Mouse (Mus musculus) hindbrain, embryonic 11.5 days (tissue): Measurements from ENCODE around the gene Dclre1b. TPM values are rescaled to one million over a fixed set of nuclear protein-coding genes. Genes with fewer than 3 reads are reported as not detected.
"Not testable (repeated sequence)": the region's sequence is repeated elsewhere in the genome, so short reads cannot be mapped to it uniquely, and the experiment has no call there.

Source experiments
- ATAC-seq: fragments of 200-750 bp; cut with Nextera tagmentation; 2 replicates; pipeline ENCODE4 v1.8.0; 2017; ENCODE audit warnings: mild to moderate bottlenecking, moderate TSS enrichment, moderate library complexity; ENCODE audit not compliant: low FRiP score
- DNase-seq: peaks from one replicate; pipeline ENCODE4 v3.0.0-alpha.2; 2015; ENCODE audit warnings: low spot score
- H3K27ac ChIP-seq: fragments of 300-500 bp; sonication (generic); 2 replicates; pipeline ENCODE4 v1.5.1; 2014; ENCODE audit warnings: mild to moderate bottlenecking, low read depth, low read length
- H3K27me3 ChIP-seq: fragments of 300-500 bp; sonication (generic); 2 replicates; pipeline ENCODE4 v1.6.1; 2014; ENCODE audit warnings: mild to moderate bottlenecking, low read length, moderate library complexity, mixed read lengths; ENCODE audit not compliant: control insufficient read depth, insufficient read depth
- H3K36me3 ChIP-seq: fragments of 300-500 bp; sonication (generic); 2 replicates; pipeline ENCODE4 v1.6.1; 2014; ENCODE audit warnings: mild to moderate bottlenecking, low read length, moderate library complexity, mixed read lengths; ENCODE audit not compliant: control insufficient read depth, insufficient read depth
- H3K4me1 ChIP-seq: fragments of 300-500 bp; sonication (generic); replicated peaks from 2 replicates; pipeline ENCODE4 v1.6.1; 2014; ENCODE audit warnings: low read length, mixed read lengths; ENCODE audit not compliant: control insufficient read depth, insufficient read depth
- H3K4me2 ChIP-seq: fragments of 300-500 bp; sonication (generic); replicated peaks from 2 replicates; pipeline ENCODE4 v1.6.1; 2014; ENCODE audit warnings: mild to moderate bottlenecking, low read depth, low read length
- H3K4me3 ChIP-seq: fragments of 300-500 bp; sonication (generic); 2 replicates; pipeline ENCODE4 v1.5.1; 2014; ENCODE audit warnings: low read depth, low read length
- H3K9ac ChIP-seq: fragments of 300-500 bp; sonication (generic); 2 replicates; pipeline ENCODE4 v1.6.1; 2014; ENCODE audit warnings: low read depth, low read length
- H3K9me3 ChIP-seq: fragments of 300-500 bp; sonication (generic); 2 replicates; pipeline ENCODE4 v1.6.1; 2016; ENCODE audit warnings: low read length; ENCODE audit not compliant: control insufficient read depth
- whole genome bisulfite sequencing: fragments of 180-500 bp; shearing (Covaris S2); extraction: QIAGEN DNeasy Blood & Tissue Kit; methylation state at CpG from one replicate; pipeline ENCODE4 v1.1.7; 2014; 5-methylcytosine and 5-hydroxymethylcytosine counted together
- polyA plus RNA-seq: library from polyadenylated mRNA; unstranded; fragments of >200 nt; fragmentation: Nextera tagmentation; extraction: Ambion mirVana; gene quantifications from 2 replicates; pipeline ENCODE4 v1.2.1, GENCODE M21; 2014

Dclre1b gene
- polyA plus RNA-seq, 1 experiment from 2014 or later, result 40.3 TPM

DNA sequence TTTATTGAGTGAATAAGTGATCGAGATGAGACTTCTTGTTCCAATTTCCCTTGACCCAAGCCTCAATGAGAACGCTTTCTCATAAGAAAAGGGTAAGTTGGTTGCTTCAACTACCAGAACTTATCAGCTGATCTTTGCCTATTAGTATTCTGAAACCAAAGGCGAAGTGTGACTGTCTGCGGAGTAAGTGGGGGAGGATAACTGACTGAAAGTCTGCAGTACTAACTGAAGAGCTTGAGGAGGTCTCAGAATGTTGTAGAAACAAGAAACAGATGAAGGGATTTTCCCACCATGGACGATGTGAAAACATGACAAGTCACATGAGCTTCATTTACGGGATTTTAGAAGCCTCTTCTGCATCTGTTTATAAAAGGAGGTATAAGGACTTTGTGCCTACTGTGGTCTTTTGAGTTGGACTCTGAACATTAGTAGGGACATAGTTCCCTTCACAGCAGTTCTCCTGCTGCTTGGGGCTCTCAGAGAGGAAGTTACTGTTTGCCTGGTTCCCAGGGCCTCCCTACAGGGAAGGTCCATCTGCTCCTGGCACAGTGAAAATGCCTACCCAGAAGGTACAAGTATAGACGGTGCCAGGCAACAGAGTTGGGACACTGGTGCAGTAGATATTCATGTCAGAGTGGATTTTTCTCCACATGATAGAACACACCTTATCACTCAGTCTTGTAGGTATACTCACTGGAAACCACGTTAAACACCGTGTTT, 41.6 kb upstream of the Dclre1b start:
- Histone ChIP-seq H3K9ac (no peak overlapping the region), H3K36me3 (no peaks in the 10 kb centered on the region), H3K9me3 (no peaks in the 10 kb centered on the region), H3K4me1 (no peaks in the 10 kb centered on the region), H3K4me2 (no peak overlapping the region), H3K27ac (no peak overlapping the region), H3K27me3 (no peaks in the 10 kb centered on the region), H3K4me3 (no peak overlapping the region)
- WGBS, result 84% methylated on average over 9 of the region's 9 CpGs
- DNase-seq (no peak), ATAC-seq (no peak)

DNA sequence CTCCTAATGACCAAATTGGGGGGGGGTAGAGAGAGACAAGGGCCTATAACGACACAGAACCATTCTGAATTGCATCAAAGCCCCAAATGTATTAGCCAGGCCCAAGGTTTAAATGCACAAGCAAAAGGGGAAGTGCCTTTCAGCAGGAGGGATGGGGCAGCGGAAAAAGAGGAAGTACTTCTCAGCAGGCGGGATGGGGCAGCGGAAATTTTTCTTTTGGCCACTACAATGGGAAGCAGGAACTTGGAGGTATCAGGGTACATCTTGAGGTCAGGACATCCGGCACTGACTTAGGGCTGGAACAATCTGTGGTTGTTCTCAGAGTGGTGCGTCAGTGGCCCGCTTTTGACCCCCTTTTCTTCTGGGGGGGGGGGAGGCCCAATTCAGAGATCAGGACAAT, 31.7 kb upstream of the Dclre1b start:
- H3K27me3 ChIP-seq, H3K4me1 ChIP-seq, DNase-seq, H3K9me3 ChIP-seq, H3K27ac ChIP-seq, H3K4me3 ChIP-seq, H3K4me2 ChIP-seq, H3K36me3 ChIP-seq, ATAC-seq, H3K9ac ChIP-seq: not testable (repeated sequence)
- 95% methylated on average over 7 of the region's 7 CpGs for WGBS

DNA sequence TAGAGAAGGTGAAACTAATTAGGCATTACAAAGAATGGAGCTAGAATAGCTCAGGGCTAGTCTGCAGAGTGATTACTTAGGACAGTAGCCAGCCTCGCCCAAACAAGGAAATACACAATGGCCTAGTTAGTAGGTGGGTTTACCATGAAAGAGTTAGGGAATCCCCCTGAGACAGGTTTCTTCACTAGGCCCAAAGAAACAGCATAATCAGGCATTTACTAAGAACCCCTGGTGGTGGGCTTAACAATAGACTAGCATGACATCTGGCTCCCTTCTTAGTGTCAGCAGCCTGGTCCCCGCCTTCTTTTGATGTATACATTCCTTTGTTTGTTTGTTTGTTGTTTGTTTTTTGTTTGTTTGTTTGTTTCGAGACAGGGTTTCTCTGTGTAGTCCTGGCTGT, 31.0 kb upstream of the Dclre1b start:
- H3K27ac ChIP-seq, H3K4me1 ChIP-seq, H3K27me3 ChIP-seq, ATAC-seq, H3K9me3 ChIP-seq, H3K4me2 ChIP-seq, H3K36me3 ChIP-seq, H3K9ac ChIP-seq, DNase-seq, H3K4me3 ChIP-seq: not testable (repeated sequence)
- 83% methylated on average over 3 of the region's 3 CpGs for WGBS

DNA sequence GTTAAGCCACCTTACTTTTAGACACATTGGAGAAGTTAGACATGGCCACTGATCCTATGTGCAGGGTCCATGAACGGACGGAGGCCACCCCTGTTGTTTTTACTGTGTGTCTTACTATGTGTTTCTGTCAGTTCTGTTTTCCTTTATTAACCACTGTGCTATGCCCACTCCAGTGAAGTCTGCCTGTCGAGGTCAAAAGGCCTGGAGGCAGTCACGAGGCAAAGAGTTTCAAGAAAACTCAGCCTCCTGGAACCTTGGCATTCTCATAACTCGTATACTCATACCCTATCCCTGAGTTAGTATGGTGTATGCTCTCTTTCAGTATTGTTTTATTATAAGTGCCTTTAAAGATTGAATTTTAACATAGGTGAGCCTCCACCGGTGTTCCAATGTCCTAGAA, 30.5 kb upstream of the Dclre1b start:
- no peak for ATAC-seq
- 93% methylated on average over 6 of the region's 6 CpGs for WGBS
- no peak for DNase-seq
- Histone ChIP-seq H3K4me3 (no peak overlapping the region), H3K9ac (no peak overlapping the region), H3K27me3 (no peaks in the 10 kb centered on the region), H3K4me1 (no peaks in the 10 kb centered on the region), H3K27ac (no peak overlapping the region), H3K4me2 (no peak overlapping the region), H3K36me3 (no peaks in the 10 kb centered on the region), H3K9me3 (no peaks in the 10 kb centered on the region)

DNA sequence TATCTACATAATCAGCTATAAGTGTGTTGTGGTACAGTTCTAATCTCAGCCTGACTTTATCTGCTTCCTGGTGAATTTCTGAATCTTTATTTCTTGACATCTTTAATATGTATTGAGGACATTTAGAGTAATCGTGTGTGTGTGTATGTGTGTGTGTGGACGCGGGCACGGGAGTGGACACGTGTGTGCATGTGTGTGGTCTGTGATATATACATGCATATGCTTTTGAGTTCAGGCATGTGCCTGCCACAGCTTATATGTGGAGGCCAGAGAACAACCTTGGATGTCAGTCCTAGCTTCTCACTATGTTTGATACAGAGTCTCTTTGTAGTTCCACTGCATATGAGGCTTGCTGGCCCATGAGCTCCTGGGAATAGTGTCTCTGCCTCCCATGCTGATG, 27.2 kb upstream of the Dclre1b start:
- H3K9me3 ChIP-seq, result no peaks in the 10 kb centered on the region
- no peak overlapping the region for H3K27ac ChIP-seq
- H3K4me1 ChIP-seq, result no peaks in the 10 kb centered on the region
- H3K36me3 ChIP-seq, result no peaks in the 10 kb centered on the region
- no peaks in the 10 kb centered on the region for H3K27me3 ChIP-seq
- no peak overlapping the region for H3K9ac ChIP-seq
- no peak overlapping the region for H3K4me3 ChIP-seq
- no peak for DNase-seq
- WGBS, result 97% methylated on average over 5 of the region's 5 CpGs
- no peak for ATAC-seq
- no peak overlapping the region for H3K4me2 ChIP-seq

- no peaks in the 10 kb centered on the region for H3K4me1 ChIP-seq
- no peak overlapping the region for H3K4me3 ChIP-seq
- no peak overlapping the region for H3K4me2 ChIP-seq
- no peaks in the 10 kb centered on the region for H3K27me3 ChIP-seq
- H3K9ac ChIP-seq, result no peak overlapping the region
- DNase-seq (no peak), ATAC-seq (no peak)
- no peaks in the 10 kb centered on the region for H3K9me3 ChIP-seq
- H3K36me3 ChIP-seq, result no peaks in the 10 kb centered on the region
- H3K27ac ChIP-seq, result no peak overlapping the region
- WGBS, result 87% methylated on average over 10 of the region's 10 CpGs
Observed at GRCm38 (mm10) chr3:103835951-103836310, 26.7 kb upstream of the Dclre1b start.

GRCm38 (mm10) chr3:103835272-103835950, 26.2 kb upstream of the Dclre1b start:
- H3K27me3 ChIP-seq, result no peaks in the 10 kb centered on the region
- H3K9ac ChIP-seq, result no peak overlapping the region
- 81% methylated on average over 6 of the region's 6 CpGs for WGBS
- H3K9me3 ChIP-seq, result no peaks in the 10 kb centered on the region
- H3K4me2 ChIP-seq, result no peak overlapping the region
- H3K4me1 ChIP-seq, result no peaks in the 10 kb centered on the region
- H3K27ac ChIP-seq, result no peak overlapping the region
- no peak for ATAC-seq
- H3K4me3 ChIP-seq, result no peak overlapping the region
- H3K36me3 ChIP-seq, result no peaks in the 10 kb centered on the region
- DNase-seq, result no peak

DNA sequence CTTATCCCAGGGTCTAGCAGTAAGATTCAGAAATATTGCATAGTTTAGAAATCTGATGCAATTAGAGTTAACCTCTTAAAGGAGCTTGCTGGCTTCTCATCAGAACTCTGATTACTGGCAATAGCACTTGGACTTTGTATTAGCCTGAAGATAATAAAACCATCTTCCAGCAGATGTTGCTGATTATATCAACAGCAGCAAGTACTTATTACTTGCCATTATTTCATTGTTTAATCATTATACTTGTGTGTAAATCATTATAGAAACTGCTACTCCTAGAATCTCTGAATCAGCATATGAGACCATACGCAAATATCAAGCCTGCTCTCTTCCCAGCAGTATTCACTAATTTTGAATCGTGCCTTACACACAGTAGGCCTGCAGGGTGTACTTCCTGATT, 24.8 kb upstream of the Dclre1b start:
- H3K27me3 ChIP-seq, result no peaks in the 10 kb centered on the region
- H3K27ac ChIP-seq, result no peak overlapping the region
- no peak for DNase-seq
- H3K4me3 ChIP-seq, result no peak overlapping the region
- no peaks in the 10 kb centered on the region for H3K9me3 ChIP-seq
- no peak overlapping the region for H3K9ac ChIP-seq
- H3K4me2 ChIP-seq, result no peak overlapping the region
- no peak for ATAC-seq
- no peaks in the 10 kb centered on the region for H3K36me3 ChIP-seq
- 89% methylated on average over 2 of the region's 2 CpGs for WGBS
- no peaks in the 10 kb centered on the region for H3K4me1 ChIP-seq

DNA sequence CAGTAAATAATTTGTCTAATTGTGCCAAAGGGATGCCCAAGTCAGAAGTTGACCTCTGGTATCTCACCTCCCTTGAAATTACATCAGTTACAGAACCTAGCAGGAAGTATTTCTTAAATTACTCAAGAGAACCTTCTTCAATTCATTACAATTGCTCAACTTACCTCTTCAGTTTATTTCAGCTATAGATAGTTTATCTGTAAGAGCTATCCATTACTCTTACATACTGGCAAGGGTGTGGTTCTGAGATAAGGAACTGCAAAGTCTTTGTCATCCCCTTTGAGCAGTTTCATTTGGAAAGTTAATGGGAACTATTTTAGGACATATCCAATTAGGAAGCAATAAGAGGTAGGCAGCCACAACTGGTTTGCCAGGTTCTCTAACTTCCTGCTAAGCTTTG, 23.2 kb upstream of the Dclre1b start, which contains the start of gene Bcl2l15:
Gene Bcl2l15, plus strand, starts transcription at position 176 of the 400 bp plus-strand sequence.
- Histone ChIP-seq H3K9ac (no peak within 1 kb of the TSS), H3K4me3 (no peak within 1 kb of the TSS), H3K27me3 (no peaks in the 10 kb centered on the region), H3K36me3 (no peaks in the 10 kb centered on the region), H3K9me3 (no peaks in the 10 kb centered on the region), H3K4me1 (no peaks in the 10 kb centered on the region), H3K4me2 (no peak within 1 kb of the TSS), H3K27ac (no peak within 1 kb of the TSS)
- DNase-seq (no peak), ATAC-seq (no peak)
